Mouse (Mus musculus) embryonic facial prominence, embryonic 14.5 days (tissue): ENCODE results near the gene Cdkn2d. TPM values are rescaled to one million over a fixed set of nuclear protein-coding genes. Genes with fewer than 3 reads are reported as not detected.
A peak's percentile ranks its signal among the peaks of the same experiment; 100 is the strongest.

Experiments used
- ATAC-seq: fragments of 200-750 bp; cut with Nextera tagmentation; 2 replicates; pipeline ENCODE4 v1.8.0; 2017; ENCODE audit warnings: low read depth, moderate number of reproducible peaks, moderate TSS enrichment
- DNase-seq: peaks from one replicate; pipeline ENCODE4 v3.0.0-alpha.2; 2015; ENCODE audit warnings: low spot score
- H3K27ac ChIP-seq: fragments of 300-500 bp; sonication (generic); replicated peaks from 2 replicates; pipeline ENCODE4 v1.5.1; 2014; ENCODE audit warnings: low read depth, mild to moderate bottlenecking, low read length, moderate library complexity
- H3K27me3 ChIP-seq: fragments of 300-500 bp; sonication (generic); replicated peaks from 2 replicates; pipeline ENCODE4 v1.6.1; 2014; ENCODE audit warnings: low read length; ENCODE audit not compliant: control insufficient read depth, insufficient read depth
- H3K36me3 ChIP-seq: fragments of 300-500 bp; sonication (generic); 2 replicates; pipeline ENCODE4 v1.6.1; 2014; ENCODE audit warnings: low read length, mixed read lengths; ENCODE audit not compliant: control insufficient read depth, insufficient read depth
- H3K4me1 ChIP-seq: fragments of 300-500 bp; sonication (generic); 2 replicates; pipeline ENCODE4 v1.6.1; 2014; ENCODE audit warnings: antibody characterized with exemption, low read length; ENCODE audit not compliant: control insufficient read depth, insufficient read depth
- H3K4me2 ChIP-seq: fragments of 300-500 bp; sonication (generic); 2 replicates; pipeline ENCODE4 v1.6.1; 2014; ENCODE audit warnings: low read depth, mild to moderate bottlenecking, low read length, moderate library complexity, mixed read lengths
- H3K4me3 ChIP-seq: fragments of 300-500 bp; sonication (generic); 2 replicates; pipeline ENCODE4 v1.5.1; 2014; ENCODE audit warnings: low read depth, mild to moderate bottlenecking, low read length
- H3K9ac ChIP-seq: fragments of 300-500 bp; sonication (generic); 2 replicates; pipeline ENCODE4 v1.6.1; 2014; ENCODE audit warnings: low read depth, mild to moderate bottlenecking, low read length, moderate library complexity, mixed read lengths
- H3K9me3 ChIP-seq: fragments of 300-500 bp; sonication (generic); 2 replicates; pipeline ENCODE4 v1.6.1; 2016; ENCODE audit warnings: low read length; ENCODE audit not compliant: control insufficient read depth
- WGBS: fragments of 180-500 bp; shearing (Covaris S2); extraction: QIAGEN DNeasy Blood & Tissue Kit; methylation state at CpG from one replicate; pipeline ENCODE4 v1.1.7; 2014; 5-methylcytosine and 5-hydroxymethylcytosine counted together
- polyA plus RNA-seq: library from polyadenylated mRNA; unstranded; fragments of >200 nt; fragmentation: Nextera tagmentation; extraction: Ambion mirVana; gene quantifications from 2 replicates; pipeline ENCODE4 v1.2.1, GENCODE M21; 2014

Gene Cdkn2d
- polyA plus RNA-seq, 1 experiment from 2014 or later: 57.2 TPM

- Histone ChIP-seq H3K9me3 (no peaks in the 10 kb centered on the region), H3K4me1 (0 out of 2 replicates have a peak, but pooled peaks cover 3% of the 10 kb centered on the region), H3K4me2 (no peak overlapping the region), H3K27ac (peak overlapping the region; percentile 10; the same call in 1 of the 2 replicates), H3K4me3 (no peak overlapping the region), H3K9ac (no peak overlapping the region), H3K27me3 (peaks cover 46% of the 10 kb centered on the region), H3K36me3 (no peaks in the 10 kb centered on the region)
- DNase-seq (peak; percentile 50), ATAC-seq (peak; percentile 36)
- 52% methylated on average over 13 of the region's 13 CpGs for WGBS
These were observed 40.0 kb downstream of the Cdkn2d start for GRCm38 (mm10) chr9:21251116-21251735.

- H3K9ac ChIP-seq: no peak overlapping the region
- 61% methylated on average over 2 of the region's 2 CpGs for WGBS
- peak overlapping the region; percentile 44; the same call in 1 of the 2 replicates for H3K27ac ChIP-seq
- no peak overlapping the region for H3K4me2 ChIP-seq
- ATAC-seq (no peak), DNase-seq (no peak)
- H3K36me3 ChIP-seq: no peaks in the 10 kb centered on the region
- H3K9me3 ChIP-seq: no peaks in the 10 kb centered on the region
- H3K4me1 ChIP-seq: 0 out of 2 replicates have a peak, but pooled peaks cover 3% of the 10 kb centered on the region
- peaks cover 53% of the 10 kb centered on the region for H3K27me3 ChIP-seq
- no peak overlapping the region for H3K4me3 ChIP-seq
These were observed 40.7 kb downstream of the Cdkn2d start for GRCm38 (mm10) chr9:21250509-21250908.

DNA sequence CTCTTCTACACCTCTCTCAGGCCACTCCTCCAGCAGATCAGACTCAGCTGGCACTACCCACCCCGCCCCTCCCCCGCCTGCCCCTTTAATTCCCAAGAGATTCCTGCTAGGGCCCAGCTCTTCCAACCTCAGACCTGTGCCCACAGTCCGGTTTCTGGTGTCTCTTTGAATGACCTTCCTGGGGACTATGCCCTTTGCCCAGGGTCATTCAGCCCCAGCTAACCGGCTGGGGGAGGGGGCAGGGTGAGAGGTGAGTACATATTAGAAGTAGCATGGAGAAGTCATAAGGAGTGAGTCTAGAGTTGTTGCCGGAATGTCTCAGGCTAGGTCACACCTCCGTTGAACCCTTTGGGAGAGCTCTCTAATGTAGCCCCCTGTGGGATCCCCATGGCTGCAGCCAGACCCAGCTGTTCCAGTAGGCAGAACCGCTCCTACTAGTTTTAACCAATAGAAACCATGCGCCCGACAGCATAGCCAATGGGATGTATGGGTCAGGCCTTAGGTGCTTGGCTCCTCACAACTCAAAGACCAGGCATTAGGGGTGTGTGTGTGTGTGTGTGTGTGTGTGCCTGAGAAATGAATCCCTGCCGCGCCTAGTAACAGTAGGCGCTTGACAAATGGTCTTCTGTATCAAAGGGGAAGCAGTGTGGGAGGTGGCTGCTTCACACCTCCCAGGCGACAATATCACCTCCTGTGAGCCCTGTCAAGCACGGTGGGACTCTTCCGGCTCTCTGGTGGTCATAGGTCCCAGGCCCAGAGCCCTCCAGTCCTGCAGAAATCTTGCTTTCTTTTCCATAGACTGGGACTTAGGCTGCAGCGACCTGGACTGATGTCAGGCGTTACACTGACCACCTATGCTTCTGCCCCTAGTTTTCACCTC lies 41.3 kb downstream of the Cdkn2d start:
- H3K9ac ChIP-seq: no peak overlapping the region
- H3K36me3 ChIP-seq: no peaks in the 10 kb centered on the region
- WGBS: 33% methylated on average over 15 of the region's 17 CpGs
- no peak; the same call in 1 of the 2 replicates for ATAC-seq
- no peak for DNase-seq
- no peak overlapping the region for H3K27ac ChIP-seq
- no peaks in the 10 kb centered on the region for H3K9me3 ChIP-seq
- H3K4me2 ChIP-seq: no peak overlapping the region
- peaks cover 60% of the 10 kb centered on the region for H3K27me3 ChIP-seq
- peaks cover 3% of the 10 kb centered on the region; the same call in 1 of the 2 replicates for H3K4me1 ChIP-seq
- H3K4me3 ChIP-seq: no peak overlapping the region

GRCm38 (mm10) chr9:21248326-21248725 lies 42.9 kb downstream of the Cdkn2d start, which contains the start of gene S1pr5:
S1pr5 (minus strand) TSS chr9:21248443.
- WGBS: 2% methylated on average over 18 of the region's 30 CpGs
- no peak within 1 kb of the TSS for H3K27ac ChIP-seq
- peaks cover 13% of the 10 kb centered on the region for H3K4me1 ChIP-seq
- H3K9ac ChIP-seq: 0 out of 2 replicates have a peak within 1 kb of the TSS, but pooled peaks have one; percentile 20
- DNase-seq: no peak
- no peaks in the 10 kb centered on the region for H3K36me3 ChIP-seq
- no peaks in the 10 kb centered on the region for H3K9me3 ChIP-seq
- peaks cover 75% of the 10 kb centered on the region for H3K27me3 ChIP-seq
- ATAC-seq: no peak
- peak within 1 kb of the TSS; percentile 28 for H3K4me3 ChIP-seq
- H3K4me2 ChIP-seq: peak within 1 kb of the TSS; percentile 48

- ATAC-seq (no peak), DNase-seq (no peak)
- peaks cover 13% of the 10 kb centered on the region for H3K4me1 ChIP-seq
- H3K4me3 ChIP-seq: no peak overlapping the region
- 0 out of 2 replicates have a peak, but pooled peaks cover 4% of the 10 kb centered on the region for H3K9me3 ChIP-seq
- H3K27me3 ChIP-seq: peaks cover 92% of the 10 kb centered on the region
- WGBS: 93% methylated on average over 1 of the region's 1 CpGs
- no peak overlapping the region for H3K4me2 ChIP-seq
- no peak overlapping the region for H3K9ac ChIP-seq
- no peaks in the 10 kb centered on the region for H3K36me3 ChIP-seq
- no peak overlapping the region for H3K27ac ChIP-seq
These were observed 44.9 kb downstream of the Cdkn2d start for GRCm38 (mm10) chr9:21246342-21246741.

DNA sequence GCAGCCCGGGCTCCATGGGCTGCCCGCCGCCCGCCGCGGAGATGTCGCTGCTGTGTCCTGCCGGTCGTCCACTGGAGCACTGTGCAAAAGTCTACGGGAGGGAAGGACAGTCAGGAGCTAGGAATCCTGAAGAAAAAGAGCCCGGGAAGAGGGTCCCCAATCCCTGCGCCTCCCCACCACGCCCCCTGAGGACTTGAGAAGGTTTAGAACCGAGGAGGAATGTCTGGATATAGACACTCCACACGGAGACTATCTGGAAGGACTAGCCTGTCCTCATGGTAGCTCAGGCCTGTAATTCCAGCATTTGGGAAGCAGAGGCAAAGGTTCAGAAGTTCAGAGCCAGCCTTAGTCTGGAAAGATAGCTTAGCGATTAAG lies 46.1 kb downstream of the Cdkn2d start:
- 2% methylated on average over 16 of the region's 16 CpGs for WGBS
- Histone ChIP-seq H3K27ac (no peak overlapping the region), H3K36me3 (no peaks in the 10 kb centered on the region), H3K4me1 (peaks cover 13% of the 10 kb centered on the region), H3K27me3 (peaks cover 81% of the 10 kb centered on the region), H3K9ac (peak overlapping the region; percentile 60), H3K4me3 (peak overlapping the region; percentile 50), H3K4me2 (peak overlapping the region; percentile 82), H3K9me3 (0 out of 2 replicates have a peak, but pooled peaks cover 4% of the 10 kb centered on the region)
- ATAC-seq (no peak), DNase-seq (no peak)

- Histone ChIP-seq H3K4me1 (peaks cover 13% of the 10 kb centered on the region), H3K4me2 (peak overlapping the region; percentile 82), H3K9ac (peak overlapping the region; percentile 60), H3K27ac (no peak overlapping the region), H3K36me3 (no peaks in the 10 kb centered on the region), H3K27me3 (peaks cover 76% of the 10 kb centered on the region), H3K9me3 (0 out of 2 replicates have a peak, but pooled peaks cover 4% of the 10 kb centered on the region), H3K4me3 (peak overlapping the region; percentile 50)
- ATAC-seq: 0 out of 2 replicates have a peak, but pooled peaks have one; percentile 27
- 1% methylated on average over 57 of the region's 72 CpGs for WGBS
- no peak for DNase-seq
These were observed 46.6 kb downstream of the Cdkn2d start for GRCm38 (mm10) chr9:21244428-21245112.

- Histone ChIP-seq H3K4me1 (peaks cover 13% of the 10 kb centered on the region), H3K9me3 (0 out of 2 replicates have a peak, but pooled peaks cover 4% of the 10 kb centered on the region), H3K27me3 (peaks cover 69% of the 10 kb centered on the region), H3K9ac (peak overlapping the region; percentile 60), H3K36me3 (no peaks in the 10 kb centered on the region), H3K27ac (no peak overlapping the region), H3K4me3 (peak overlapping the region; percentile 50), H3K4me2 (peak overlapping the region; percentile 82)
- ATAC-seq (no peak), DNase-seq (no peak)
- WGBS: 6% methylated on average over 35 of the region's 42 CpGs
These were observed 47.3 kb downstream of the Cdkn2d start for GRCm38 (mm10) chr9:21243826-21244427.
